Mouse (Mus musculus) cerebellum, adult (tissue): ENCODE measurements around the gene Micall2.

Experiments
- ATAC-seq: cut with Nextera tagmentation; 2 replicates; pipeline ENCODE4 v1.9.2; 2017; ENCODE audit warnings: mild to moderate bottlenecking, moderate library complexity, mixed read lengths; ENCODE audit not compliant: insufficient number of reproducible peaks, low FRiP score, low TSS enrichment

Micall2 gene

DNA sequence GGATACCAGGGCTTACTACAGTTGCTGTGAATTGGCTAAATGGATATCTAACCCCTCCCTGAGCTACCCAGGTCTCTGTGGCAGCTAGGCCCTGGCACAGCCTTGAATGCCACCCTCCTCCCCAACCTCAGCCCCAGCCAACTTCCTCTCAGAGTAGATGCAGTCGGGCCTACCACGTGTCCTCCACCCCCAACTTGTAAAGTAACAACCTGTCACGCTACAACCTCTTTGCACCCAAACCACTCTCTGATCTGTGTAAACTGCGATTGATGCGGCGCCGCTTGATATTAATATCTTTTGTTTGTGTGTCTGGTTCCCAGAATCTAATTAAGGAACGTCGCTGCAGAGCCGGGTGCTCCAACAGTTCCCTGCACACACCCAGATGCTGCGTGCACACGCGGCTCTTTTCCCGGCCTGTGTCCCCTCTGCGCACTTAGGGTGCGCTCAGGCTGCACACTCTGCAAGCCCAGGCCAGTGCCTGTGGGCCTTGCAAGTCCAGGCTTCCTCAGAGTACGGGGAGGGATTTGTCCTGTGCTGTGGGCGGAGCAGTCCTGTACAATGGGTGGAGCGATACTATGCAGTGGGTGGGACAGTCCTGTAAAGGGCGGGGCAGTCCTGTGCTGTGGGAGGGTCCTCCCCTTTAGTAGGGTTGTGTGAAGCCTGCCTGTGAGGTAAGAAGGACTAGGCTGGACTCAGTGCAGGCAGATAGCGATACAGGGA is 49.4 kb downstream of the Micall2 start:
- no peak for ATAC-seq

DNA sequence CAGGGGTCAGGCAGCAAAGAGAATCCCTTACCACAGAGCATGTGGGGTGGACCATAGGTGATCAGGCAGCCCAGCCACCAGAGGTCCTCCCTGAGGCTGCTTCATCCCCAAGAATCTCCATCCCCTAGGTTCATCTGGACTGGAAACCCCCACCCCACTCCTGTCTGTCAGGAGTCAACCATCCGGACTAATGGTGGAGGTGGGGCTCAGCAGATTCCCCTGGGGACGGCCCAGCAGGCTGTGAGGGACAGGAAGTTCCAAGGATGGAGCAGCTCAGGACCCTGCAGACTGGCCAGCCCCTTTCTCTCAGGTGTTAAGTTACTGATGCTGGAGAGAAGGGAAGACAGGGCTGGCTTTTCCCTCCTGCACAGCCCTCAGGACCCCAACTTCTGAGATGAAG is 52.9 kb downstream of the Micall2 start:
- ATAC-seq: no peak

DNA sequence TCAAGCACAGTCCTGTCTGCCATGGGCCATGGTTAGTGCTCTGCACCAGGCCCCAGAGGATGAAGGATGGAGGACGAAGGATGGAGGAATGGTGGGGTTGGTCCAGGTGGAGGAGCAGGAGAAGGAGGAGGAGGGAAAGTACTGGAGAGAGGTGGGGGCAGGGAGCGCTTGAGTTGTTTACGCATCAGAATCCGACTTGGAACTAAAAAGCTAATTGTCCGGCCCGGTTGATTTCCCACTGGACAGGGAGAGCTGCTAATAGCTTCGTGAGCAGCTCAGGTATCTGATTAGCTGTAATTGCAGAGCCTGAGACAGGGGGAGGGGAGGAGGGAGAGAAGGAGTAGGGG is 53.5 kb downstream of the Micall2 start:
- no peak for ATAC-seq

GRCm38 (mm10) chr5:139681832-139682630 is 54.1 kb downstream of the Micall2 start:
- ATAC-seq: no peak

DNA sequence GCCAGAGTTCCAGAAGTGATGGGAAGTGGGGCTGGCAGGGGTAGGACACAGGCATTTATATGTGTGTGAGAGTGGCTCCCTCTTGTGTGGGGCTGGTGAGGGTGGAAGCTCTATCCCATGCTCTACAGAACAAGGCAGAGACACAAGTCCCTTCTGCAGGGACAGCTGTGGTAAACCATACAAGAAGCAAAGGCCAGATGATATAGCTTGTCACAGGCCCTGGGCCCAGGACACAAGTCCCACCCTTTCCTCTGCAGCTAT is 60.5 kb downstream of the Micall2 start:
- ATAC-seq: no peak

DNA sequence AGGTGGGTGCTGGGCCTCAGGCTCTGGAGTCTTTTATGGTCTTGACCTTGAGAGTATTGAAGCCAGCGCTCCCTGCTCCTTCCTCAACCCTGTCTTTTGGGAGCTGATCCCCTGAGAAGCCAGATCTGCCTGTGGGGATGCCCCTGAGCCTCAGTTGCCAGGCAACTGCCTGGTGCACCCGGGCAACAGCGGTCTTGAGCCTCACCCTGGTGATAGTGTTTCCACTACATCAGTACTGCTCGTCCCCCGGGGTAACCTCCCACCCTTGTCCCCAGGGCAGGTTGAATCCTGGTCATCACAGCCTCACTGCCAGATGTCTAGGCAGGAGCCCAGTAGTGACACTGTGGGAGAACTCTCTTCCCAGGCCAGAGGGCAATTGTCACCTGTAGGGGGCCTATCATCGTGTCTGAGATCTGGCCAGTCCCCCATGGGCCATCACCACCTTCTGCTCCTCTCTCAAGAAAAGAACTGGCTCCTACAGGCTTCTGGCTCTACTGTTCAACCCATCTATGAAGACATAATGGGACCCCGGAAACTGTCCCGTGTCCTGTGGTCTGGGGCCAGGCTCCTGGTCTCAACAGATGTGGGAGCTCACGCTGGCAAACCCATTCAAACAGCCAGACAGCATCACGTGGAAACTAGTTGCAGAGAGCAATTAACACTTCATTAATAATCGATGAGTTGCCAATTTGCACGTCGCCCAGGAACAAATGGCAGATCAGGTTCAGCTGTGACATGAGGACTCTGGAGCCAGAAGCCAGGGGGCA is 61.0 kb downstream of the Micall2 start:
- ATAC-seq: no peak

- peak; percentile 59; the same call in 1 of the 2 replicates for ATAC-seq
These were observed 66.8 kb downstream of the Micall2 start for GRCm38 (mm10) chr5:139669380-139669779.

DNA sequence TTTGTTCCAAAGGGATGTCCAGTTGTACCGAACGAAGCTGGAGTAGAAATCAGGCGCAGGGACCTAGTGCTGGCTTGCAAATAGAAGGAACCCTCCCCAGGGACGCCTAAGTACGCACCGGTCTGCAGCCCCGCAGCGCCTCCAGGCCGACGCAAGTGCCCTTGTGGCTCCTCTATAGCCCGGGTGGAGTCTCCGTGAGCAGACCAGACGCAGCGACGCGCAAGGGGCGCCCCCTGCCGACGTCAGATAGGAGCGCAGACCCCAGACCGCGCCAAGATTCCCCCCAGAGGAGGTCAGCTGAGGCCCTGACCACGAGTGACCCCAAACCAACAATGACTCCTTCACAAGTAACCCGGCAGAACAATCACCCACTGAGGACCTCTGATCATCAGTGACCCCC is 67.6 kb downstream of the Micall2 start:
- ATAC-seq: peak; percentile 78

GRCm38 (mm10) chr5:139666496-139666895 is 69.6 kb downstream of the Micall2 start:
- ATAC-seq: no peak

DNA sequence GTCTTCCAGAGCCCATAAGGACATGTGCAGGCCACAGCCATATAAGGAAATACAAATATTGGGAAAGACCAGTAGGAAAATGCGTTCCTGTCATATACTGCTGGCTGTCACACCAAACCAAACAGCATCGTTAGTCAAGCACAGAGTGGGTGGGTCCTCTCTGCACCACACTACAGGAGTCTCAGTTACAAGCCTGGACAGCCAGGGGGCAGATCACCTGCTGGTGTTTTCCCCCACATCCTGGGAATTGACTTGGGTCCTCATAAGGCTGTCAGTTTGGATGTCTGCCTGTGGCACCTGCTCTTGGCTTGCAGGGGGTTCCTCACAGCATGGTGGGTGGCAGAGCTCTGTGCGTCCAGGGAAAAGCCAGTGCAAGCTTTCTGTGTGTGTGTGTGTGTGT is 70.8 kb downstream of the Micall2 start:
- no peak for ATAC-seq

DNA sequence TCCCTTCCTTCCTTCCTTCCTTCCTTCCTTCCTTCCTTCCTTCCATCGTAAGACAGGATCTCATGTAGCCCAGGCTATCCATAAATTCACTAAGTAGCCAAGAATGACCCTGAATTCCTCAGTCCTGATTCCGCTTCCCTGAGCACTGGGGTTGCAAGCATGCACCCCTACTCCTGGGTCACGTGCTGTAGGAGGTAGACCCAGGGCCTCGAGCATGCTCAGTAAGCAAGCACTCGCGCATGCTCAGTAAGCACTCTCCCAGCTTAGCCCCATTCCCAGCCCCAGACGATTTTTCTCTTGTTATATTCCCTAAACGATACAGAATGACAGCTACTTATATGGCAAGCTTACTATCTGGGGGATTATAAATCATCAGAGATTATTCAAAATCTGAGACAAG is 74.4 kb downstream of the Micall2 start:
- no peak for ATAC-seq

- no peak for ATAC-seq
These were observed 76.8 kb downstream of the Micall2 start for GRCm38 (mm10) chr5:139659307-139659706.

- ATAC-seq: no peak
These were observed 77.3 kb downstream of the Micall2 start for GRCm38 (mm10) chr5:139658865-139659264.

- ATAC-seq: no peak
These were observed 78.1 kb downstream of the Micall2 start for GRCm38 (mm10) chr5:139657959-139658602.
